Mouse (Mus musculus): ENCODE measurements around the gene Qdpr.

- TF ChIP-seq TCF12 (IDR thresholded peaks at IDR 0.05; ENCODE audit: insufficient read depth, poor library complexity, severe bottlenecking) (no peak), E2F4 (IDR thresholded peaks at IDR 0.05; ENCODE audit: insufficient read depth) (no peak)
Measured at GRCm38 (mm10) chr5:45402632-45403031, 47.4 kb downstream of the Qdpr start.
